Mouse (Mus musculus) lung, postnatal 10 days (tissue): ENCODE measurements around the gene Mical1.

Experiments used
- DNase-seq: peaks from one replicate; pipeline ENCODE4 v3.0.0; 2021

Mical1 gene

GRCm38 (mm10) chr10:41476171-41477017 lies at the start of gene Mical1:
Gene Mical1 (plus strand): TSS chr10:41476314.
- peak; percentile 81 for DNase-seq

DNA sequence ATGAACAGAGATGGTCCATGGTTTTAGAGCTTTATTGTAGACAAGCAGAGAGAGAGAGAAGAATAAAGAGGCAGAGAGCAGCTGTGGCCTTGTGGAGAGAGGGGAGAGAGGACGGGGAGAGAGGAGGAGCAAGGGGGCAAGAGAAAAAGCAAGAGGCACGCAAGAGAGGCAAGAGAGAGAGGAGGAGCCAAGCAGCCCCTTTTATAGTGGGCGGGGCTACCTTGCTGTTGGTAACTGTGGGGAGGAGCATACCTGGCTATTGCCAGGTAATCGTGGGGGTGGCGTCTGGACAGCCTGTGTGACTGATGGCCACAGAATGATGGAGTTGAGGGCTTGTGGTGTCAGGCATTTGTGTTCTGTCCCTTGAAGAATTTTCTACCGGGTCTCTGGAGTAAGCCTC lies 49.7 kb upstream of the Mical1 start:
- DNase-seq: no peak

DNA sequence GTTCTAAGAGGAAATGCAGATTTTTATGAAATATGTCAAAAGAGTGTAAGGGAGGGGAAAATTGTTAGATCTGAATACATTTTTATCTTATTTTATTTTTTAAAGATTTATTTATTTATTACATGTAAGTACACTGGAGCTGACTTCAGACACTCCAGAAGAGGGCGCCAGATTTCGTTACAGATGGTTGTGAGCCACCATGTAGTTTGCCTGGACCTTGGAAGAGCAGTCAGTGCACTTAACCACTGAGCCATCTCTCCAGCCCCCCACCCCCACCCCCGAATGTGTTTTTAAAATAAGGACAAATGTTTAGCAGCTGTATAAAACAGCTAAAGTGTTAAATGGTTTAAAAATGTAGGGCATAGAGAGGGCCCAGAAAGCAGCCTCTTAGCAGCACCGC lies 41.5 kb upstream of the Mical1 start:
- DNase-seq: peak; percentile 78

- DNase-seq: no peak
These were observed 41.0 kb upstream of the Mical1 start for GRCm38 (mm10) chr10:41435141-41435540.

DNA sequence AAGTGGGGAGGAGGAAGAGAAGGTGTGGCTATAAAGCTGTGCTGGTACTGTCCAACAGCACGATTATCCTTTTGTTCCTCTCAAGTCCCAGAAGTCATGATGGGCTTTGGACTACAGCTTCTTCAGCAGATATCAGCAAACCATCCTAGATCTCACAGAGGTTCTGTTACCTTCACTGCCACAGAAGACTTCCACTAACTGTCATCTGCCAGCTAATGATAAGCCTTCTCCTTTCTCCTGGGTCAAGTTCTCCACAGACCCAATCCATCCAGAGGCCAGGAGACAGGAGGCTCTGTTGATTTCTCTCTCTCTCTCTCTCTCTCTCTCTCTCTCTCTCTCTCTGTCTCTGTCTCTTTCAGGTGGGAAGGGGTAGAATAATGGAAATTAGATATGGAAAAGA lies 27.9 kb upstream of the Mical1 start:
- DNase-seq: no peak

DNA sequence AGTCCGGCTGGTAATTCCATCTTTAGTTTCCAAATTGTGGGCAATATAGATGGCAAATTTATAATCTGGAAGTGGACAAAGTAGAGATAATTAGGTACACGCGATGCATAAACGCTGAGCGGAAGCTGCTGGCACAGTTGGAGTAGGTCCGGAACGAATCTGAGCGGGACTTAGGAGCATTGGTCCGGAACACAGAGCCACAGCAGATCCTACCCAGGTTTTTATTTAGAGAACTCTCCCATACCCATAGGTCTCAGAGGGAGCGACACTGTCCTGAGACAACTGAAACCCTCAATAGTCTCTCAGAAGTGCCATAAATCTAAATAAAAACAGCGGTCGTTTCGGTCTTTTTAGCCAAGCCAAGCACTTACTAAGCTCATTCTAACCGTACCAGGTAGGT lies 26.4 kb upstream of the Mical1 start:
- peak; percentile 34 for DNase-seq

DNA sequence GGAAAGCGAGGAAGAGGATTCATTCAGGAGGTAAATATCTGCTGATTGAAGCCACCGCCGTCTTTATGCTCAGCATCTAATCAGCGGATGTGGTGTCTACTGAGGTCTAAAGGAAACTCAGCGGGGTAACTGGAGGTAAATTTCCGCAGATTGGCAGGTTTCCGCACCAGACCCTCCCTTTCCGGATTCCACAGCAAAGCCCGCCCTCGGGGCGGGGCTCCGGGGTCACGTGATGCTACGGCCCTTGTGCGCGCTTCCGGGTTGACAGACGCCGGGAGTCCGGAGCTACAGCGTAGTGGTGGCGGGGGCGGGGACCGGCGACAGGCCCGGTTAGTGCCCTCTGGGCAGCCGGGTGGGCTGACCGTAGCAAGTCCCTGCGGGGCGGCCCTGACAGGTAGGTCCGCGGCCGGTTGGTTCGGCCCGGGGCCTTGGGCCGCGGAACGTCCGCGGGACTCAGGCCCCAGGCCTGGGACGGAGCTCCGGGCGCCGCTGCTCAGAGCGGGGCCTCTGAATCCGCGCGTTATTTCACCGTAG lies 25.9 kb upstream of the Mical1 start, which contains the start of gene Zbtb24:
Gene Zbtb24, plus strand, starts transcription at position 247 of the 534 bp plus-strand sequence.
- peak; percentile 97 for DNase-seq

DNA sequence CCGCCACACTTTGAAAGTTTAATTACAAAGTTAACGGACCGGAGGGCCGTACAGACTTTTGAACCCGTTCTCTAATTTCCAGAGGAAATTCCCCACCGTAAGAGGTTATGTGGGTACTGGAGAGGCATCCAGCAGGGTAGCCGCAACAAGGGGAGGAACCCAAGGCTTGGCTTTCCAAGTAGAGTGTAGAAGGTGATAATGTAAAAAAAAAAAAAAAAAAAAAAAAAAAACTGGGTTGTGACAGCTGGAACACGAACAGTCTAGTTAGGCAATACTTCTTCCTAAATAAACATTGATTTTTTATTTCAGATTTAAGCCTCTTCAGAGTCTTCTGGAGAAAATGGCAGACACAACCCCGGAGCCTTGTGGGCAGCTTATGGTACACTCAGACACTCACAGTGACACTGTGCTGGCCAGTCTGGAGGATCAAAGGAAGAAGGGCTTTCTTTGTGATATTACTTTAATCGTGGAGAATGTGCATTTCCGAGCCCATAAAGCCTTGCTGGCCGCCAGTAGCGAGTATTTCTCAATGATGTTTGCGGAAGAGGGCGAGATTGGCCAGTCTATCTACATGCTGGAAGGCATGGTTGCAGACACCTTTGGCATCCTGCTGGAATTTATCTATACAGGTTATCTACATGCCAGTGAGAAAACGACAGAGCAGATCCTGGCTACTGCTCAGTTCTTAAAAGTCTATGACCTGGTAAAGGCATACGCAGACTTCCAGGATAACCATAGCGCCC lies 25.2 kb upstream of the Mical1 start:
- no peak for DNase-seq

DNA sequence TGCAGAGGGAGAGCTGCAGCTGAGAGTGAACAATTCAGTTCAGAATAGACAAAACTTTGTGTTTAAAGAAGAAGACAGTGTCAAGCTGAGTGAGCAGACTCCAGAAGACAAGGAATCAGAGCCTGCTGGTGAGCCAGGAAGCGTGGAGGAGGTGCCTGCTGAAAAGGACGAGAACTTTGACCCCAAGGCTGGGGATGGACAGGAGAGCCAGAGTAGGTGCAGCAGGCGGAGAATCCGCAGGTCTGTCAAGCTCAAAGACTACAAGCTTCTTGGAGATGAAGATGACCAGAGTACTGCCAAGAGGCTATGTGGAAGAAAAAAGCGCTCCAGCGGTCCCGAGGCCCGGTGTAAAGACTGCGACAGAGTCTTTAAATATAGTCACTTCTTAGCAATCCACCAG lies 24.5 kb upstream of the Mical1 start:
- no peak for DNase-seq

- no peak for DNase-seq
These were observed 23.3 kb upstream of the Mical1 start for GRCm38 (mm10) chr10:41452791-41453190.

DNA sequence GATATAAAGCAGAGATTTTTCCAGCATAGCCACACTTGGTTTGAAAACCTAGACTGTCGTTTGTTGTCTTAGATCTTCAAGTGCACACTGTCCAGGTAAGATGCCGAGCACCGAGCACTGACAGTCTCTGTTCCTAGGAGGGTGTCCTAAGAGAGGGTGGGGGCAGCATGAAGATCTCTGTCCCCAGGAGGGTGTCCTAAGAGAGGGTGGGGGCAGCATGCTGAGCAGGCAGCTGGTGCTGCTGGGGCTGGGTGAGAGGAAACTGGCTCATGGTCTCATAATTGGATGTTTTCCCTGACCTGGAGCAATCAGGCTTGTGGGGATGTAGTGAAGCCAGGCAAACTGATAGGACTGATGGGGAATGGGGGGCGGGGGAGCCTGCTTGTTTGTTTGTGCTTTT lies 16.1 kb upstream of the Mical1 start:
- DNase-seq: no peak

GRCm38 (mm10) chr10:41460501-41460900 lies 15.6 kb upstream of the Mical1 start:
- no peak for DNase-seq

- no peak for DNase-seq
These were observed 14.9 kb upstream of the Mical1 start for GRCm38 (mm10) chr10:41461057-41461722.

GRCm38 (mm10) chr10:41464401-41464955 lies 11.6 kb upstream of the Mical1 start:
- no peak for DNase-seq

DNA sequence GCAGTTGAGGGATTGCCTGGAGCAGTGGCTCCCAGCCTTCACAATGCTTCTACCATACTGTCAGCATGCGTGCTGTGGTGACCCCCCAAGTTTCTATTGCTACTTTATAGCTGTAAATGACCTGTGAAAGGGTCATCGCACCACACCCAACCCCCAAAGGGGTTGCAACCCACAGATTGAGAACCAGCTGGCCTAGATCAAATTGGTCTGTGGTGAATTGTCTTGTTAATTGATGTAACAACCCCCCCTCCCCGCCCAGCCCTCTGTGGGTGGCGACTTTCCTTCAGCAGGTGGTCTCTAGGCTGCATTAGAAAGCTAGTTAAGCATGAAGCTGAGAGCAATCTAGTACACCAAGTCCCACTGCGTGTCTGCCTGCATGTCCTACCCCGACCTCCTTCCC lies 8.8 kb upstream of the Mical1 start:
- no peak for DNase-seq

DNA sequence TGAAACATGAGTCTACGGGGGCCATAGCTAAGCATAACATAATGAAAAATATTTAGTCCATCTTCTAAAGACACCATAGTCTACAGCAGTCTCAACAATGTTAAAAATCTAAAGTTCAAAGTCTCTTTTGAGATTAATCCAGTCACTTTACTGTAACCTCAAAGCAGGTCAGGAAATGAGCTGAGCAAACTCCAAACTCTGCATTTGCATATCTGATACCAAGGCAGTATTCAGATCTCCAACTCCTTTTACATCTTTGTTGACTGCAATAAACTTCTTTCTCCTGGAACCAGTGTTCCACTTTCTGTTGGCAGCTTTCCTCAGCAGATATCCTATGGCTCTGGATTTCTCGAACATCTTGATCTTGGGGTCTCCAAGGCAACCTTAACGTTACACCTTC lies 5.4 kb upstream of the Mical1 start:
- DNase-seq: no peak

- no peak for DNase-seq
These were observed 3.6 kb upstream of the Mical1 start for GRCm38 (mm10) chr10:41472534-41472933.

GRCm38 (mm10) chr10:41472962-41473481 lies 3.1 kb upstream of the Mical1 start:
- no peak for DNase-seq

DNA sequence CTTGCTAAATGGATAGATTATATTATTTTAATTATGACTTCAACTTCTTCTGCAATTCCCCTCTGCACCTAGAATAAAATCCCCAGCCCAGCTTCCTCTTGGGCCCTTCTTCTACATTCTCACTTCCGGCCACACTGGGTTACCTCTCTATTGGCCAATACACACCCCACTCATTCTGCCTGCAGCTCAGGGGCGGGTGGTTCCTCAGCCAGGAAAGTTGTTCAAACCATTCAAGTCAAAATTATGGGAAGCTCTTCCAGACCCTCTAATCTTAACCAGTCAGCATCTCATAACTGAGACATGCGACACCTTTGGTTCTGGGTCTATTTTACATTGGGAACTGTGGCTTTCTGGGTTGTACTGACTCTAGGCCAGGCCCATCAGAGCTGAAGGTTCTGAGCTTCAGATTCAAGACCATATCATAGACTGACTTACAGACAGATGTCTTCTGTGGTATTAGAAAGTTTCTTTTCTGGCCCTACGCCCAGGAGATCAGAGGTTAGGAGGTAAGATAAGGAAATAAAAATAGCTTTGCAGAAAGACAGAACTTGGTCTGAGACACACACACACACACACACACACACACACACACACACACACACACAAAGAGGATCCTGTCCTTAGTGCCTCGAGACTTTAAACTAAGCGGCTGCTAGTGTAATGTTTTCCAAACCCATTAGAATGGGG lies 2.2 kb upstream of the Mical1 start:
- DNase-seq: peak; percentile 57

DNA sequence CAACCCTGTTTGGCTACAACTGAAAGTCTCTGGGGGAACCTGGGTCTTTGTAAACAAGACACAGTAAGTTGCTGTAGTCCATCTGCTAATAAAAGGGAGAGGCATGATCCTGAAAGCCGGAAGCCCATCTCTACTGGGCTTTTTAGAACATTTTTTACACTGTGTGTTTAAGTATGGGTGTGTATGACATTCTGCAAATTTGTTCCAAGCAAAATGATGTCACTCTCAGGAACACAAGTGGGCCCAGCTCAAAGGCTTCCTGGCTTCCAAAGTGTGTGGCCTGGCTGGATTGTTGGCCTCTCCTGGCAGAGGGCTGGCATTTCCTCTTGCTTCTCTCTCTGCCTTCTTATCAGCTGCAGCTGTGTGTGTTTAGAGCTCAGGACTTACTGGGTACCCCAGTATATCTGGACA lies 1.1 kb upstream of the Mical1 start:
- peak; percentile 70 for DNase-seq

DNA sequence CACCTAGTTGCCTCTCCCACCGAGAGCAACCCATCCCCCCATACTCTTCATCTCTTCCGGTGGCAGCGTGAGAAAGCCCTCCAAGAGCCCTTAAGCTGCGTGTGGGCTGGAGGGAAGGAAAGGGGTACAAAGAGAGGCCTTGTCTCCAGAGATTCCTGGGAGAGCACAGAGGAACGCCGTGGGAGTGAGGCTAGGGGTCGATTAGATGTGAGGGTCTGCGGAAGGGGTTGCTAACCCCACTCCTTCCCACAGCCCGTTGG lies 834 bp downstream of the Mical1 start:
- DNase-seq: peak; percentile 50
